Mouse (Mus musculus): ENCODE measurements around the gene Cep170. TPM values are rescaled to one million over a fixed set of nuclear protein-coding genes. Genes with fewer than 3 reads are reported as not detected.
A peak's percentile ranks its signal among the peaks of the same experiment; 100 is the strongest.

Gene Cep170
- total RNA-seq, 2 experiments from 2014 or later = 92.1 to 95.3 TPM

GRCm38 (mm10) chr1:176723858-176724713 lies 89.8 kb downstream of the Cep170 start:
- DNase-seq (ENCODE audit: extremely low spot score in 1 of 2, low spot score in 2 of 2) = no peak
- intact Hi-C loops (cut with DNase I) = no loop called here
- no peak for TF ChIP-seq CTCF (IDR thresholded peaks at IDR 0.05)
- Histone ChIP-seq H3K27ac (no peak overlapping the region), H3K4me3 (no peak overlapping the region)

GRCm38 (mm10) chr1:176712436-176712835 lies 101.4 kb downstream of the Cep170 start:
- intact Hi-C loops (cut with DNase I) = loop anchor here (1.0 kb wide), 1 partner anchor 150 kb away; no protein-coding TSS in a partner anchor
- no peak overlapping the region for H3K27ac ChIP-seq
- DNase-seq (ENCODE audit: extremely low spot score in 1 of 2, low spot score in 2 of 2) = peak in 1 of 2 experiments; percentile 18
- H3K4me3 ChIP-seq = no peak overlapping the region
- peak; percentile 72 for TF ChIP-seq CTCF (IDR thresholded peaks at IDR 0.05)

GRCm38 (mm10) chr1:176700226-176700625 lies 113.6 kb downstream of the Cep170 start:
- Histone ChIP-seq H3K27ac (no peak overlapping the region), H3K4me3 (no peak overlapping the region)
- intact Hi-C loops (cut with DNase I) = loop anchor here (10.0 kb wide), 1 partner anchor 1065 kb away; no protein-coding TSS in a partner anchor
- TF ChIP-seq CTCF (IDR thresholded peaks at IDR 0.05) = no peak
- DNase-seq (ENCODE audit: extremely low spot score in 1 of 2, low spot score in 2 of 2) = no peak

GRCm38 (mm10) chr1:176699793-176700192 lies 114.1 kb downstream of the Cep170 start:
- Histone ChIP-seq H3K4me3 (no peak overlapping the region), H3K27ac (no peak overlapping the region)
- TF ChIP-seq CTCF (IDR thresholded peaks at IDR 0.05) = peak; percentile 80
- DNase-seq (ENCODE audit: extremely low spot score in 1 of 2, low spot score in 2 of 2) = peak; percentile 37 to 59
- intact Hi-C loops (cut with DNase I) = loop anchor here (1.0 to 10.0 kb wide), 3 partner anchors 476 to 1065 kb away; no protein-coding TSS in a partner anchor

- intact Hi-C loops (cut with DNase I) = loop anchor here (1.0 kb wide), 2 partner anchors 475 to 762 kb away; no protein-coding TSS in a partner anchor
- peak; percentile 64 for TF ChIP-seq CTCF (IDR thresholded peaks at IDR 0.05)
- DNase-seq (ENCODE audit: extremely low spot score in 1 of 2, low spot score in 2 of 2) = peak in 1 of 2 experiments; percentile 8
- no peak overlapping the region for H3K27ac ChIP-seq
- no peak overlapping the region for H3K4me3 ChIP-seq
These were observed 115.2 kb downstream of the Cep170 start for GRCm38 (mm10) chr1:176698647-176699046.

GRCm38 (mm10) chr1:176697091-176697490 lies 116.8 kb downstream of the Cep170 start:
- DNase-seq (ENCODE audit: extremely low spot score in 1 of 2, low spot score in 2 of 2) = peak in 1 of 2 experiments; percentile 12
- H3K4me3 ChIP-seq = no peak overlapping the region
- TF ChIP-seq CTCF (IDR thresholded peaks at IDR 0.05) = no peak
- intact Hi-C loops (cut with DNase I) = no loop called here
- H3K27ac ChIP-seq = no peak overlapping the region

- no peak for DNase-seq (ENCODE audit: extremely low spot score in 1 of 2, low spot score in 2 of 2)
- Histone ChIP-seq H3K27ac (no peak overlapping the region), H3K4me3 (no peak overlapping the region)
- intact Hi-C loops (cut with DNase I) = no loop called here
- no peak for TF ChIP-seq CTCF (IDR thresholded peaks at IDR 0.05)
These were observed 122.8 kb downstream of the Cep170 start for GRCm38 (mm10) chr1:176691101-176691500.

GRCm38 (mm10) chr1:176688251-176688880 lies 125.5 kb downstream of the Cep170 start:
- no peak for DNase-seq (ENCODE audit: extremely low spot score in 1 of 2, low spot score in 2 of 2)
- TF ChIP-seq CTCF (IDR thresholded peaks at IDR 0.05) = no peak
- Histone ChIP-seq H3K4me3 (no peak overlapping the region), H3K27ac (no peak overlapping the region)
- intact Hi-C loops (cut with DNase I) = no loop called here

Small RNA genes within 50 kb of the gene (microRNA-seq; reads per million reads assigned to microRNA genes)
- 180 to 226 reads per million in 2 experiments for gene Mir350

Other genes starting within 250 kb of the Cep170 start
- gene Sdccag8, start 593 bp upstream of the Cep170 start, total RNA-seq (2021) = 10 to 100 TPM; 17.6 TPM

Data from left cerebral cortex, adult 2 months (tissue).